Mouse (Mus musculus) spleen, postnatal 10 days (tissue): ENCODE measurements around the gene Atg10.

Source experiments
- DNase-seq, 2 experiments: peaks; one replicate each; pipeline ENCODE4 v3.0.0; 2021 to 2022; ENCODE audit warnings: low spot score in 2 of 2

Gene Atg10

DNA sequence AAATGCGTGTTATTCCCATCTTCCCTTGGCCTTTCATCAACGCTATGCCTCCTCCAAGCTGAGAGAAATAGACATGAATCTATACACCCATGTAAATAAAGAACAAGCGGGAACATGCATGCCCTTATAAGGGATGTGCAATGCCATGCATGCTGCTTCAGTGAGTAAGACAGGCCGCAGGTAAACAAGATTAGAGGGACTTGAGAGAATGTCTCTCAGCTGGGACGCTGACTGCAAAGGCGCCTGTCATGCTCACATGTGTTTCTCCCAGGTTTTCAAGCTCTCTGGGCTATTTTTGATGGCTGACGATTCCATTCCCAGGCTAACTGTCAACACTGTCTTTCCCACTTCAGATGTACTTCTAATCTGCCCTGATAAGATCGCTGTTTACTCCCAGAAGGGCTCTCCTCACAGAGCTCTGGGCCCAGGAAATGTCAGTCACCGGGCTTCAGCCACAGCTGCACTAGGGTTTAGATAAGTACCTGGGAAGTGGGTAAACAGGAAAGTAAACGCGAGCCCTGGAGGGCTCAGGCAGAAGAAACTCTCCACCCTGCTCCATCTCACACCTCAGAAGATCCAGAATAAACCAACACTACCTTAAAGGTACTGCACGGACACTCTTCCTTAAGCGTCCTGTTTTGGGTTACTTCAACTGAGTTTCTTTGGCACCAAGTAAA, 337.8 kb downstream of the Atg10 start:
- no peak for DNase-seq
